Mouse (Mus musculus): Measurements from ENCODE around the gene Olfr976.
"Not testable (repeated sequence)": the region's sequence is repeated elsewhere in the genome, so short reads cannot be mapped to it uniquely, and the experiment has no call there.

The Olfr976 gene

DNA sequence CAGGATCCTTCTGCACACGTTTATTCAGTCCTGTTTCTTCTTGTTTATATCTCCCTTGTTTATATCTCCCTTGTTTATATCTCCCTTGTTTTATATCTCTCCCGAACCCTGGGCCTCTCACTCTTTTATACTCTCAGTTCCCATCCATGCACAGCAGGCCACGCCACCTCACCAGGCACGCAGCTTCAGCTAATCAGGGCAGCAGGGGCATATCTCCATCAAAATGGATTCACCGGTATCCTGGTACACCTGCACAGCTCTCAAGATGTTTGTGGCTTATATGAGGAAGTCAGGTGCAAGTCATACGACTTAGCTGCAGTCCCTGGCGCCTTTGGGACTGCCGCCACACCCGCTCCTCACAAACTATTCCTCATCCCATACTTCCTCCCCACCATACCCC lies at the start of gene Olfr976:
Olfr976 (minus strand) TSS at position 101 of the 400 bp plus-strand sequence.
- DNase-seq (ENCODE audit: low read depth), result not testable (repeated sequence)

DNA sequence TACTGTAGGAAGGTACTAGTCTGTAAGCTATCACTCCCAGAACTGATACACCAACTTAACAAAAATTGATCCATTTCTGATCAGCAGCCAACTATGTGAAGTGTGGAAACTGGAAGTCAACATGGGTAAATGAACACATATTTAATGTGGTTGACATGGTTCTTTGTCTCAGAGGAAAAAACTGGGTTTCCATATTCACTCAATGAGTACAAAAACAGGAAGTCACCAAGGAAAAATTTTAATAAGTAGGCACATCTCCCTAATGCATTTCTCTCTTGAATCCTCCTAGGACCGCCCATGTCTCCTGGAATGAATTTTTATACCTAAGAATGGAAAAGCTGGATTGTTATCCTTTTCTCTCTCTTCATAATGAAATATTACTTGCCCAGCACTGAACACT lies 48.5 kb upstream of the Olfr976 start, which contains the start of gene Olfr980:
Olfr980 (minus strand) TSS at position 101 of the 400 bp plus-strand sequence.
- no peak for DNase-seq (ENCODE audit: low read depth)

DNA sequence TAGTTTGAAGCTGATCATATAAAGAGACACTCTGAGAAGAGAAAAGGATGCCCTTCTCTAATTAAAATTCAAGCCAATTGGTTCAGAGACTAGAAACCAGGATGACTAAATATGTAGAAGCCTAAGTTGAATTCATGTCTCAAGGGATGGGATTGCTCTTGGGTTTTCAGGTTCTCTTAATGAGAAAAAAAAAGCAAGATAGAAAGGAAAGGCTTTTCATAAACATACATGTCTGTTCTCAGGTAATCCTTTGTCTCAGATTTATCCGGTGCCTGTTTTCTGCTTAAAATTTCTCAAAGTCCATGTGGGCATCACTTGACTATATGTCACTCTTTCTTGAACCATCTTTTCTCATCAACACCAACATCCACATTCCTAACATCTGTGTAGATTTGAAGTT lies 42.4 kb upstream of the Olfr976 start, which contains the start of gene Olfr979:
Olfr979 (minus strand) TSS at position 101 of the 400 bp plus-strand sequence.
- DNase-seq (ENCODE audit: low read depth), result no peak

DNA sequence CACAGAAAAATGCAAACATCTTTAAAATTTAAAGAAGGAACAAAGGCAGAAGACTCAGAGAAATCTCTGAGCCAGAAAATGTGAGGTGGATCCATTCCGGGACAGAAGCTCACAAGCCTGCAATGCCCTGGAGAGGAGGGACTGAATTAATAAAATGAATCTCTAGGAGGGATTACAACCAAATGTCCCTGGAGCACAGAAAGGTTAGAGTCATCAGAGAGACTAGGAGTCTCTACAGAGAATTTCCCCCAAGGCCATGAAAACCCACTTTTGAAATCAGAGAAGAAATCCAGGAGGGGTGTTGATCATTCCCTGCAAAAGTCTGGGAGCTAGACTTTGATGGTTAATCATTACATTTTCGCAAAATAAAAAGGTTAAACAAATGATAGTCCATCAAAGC lies 30.9 kb upstream of the Olfr976 start, which contains the start of gene Olfr978:
Olfr978 (plus strand) TSS at position 301 of the 400 bp plus-strand sequence.
- no peak for DNase-seq (ENCODE audit: low read depth)

DNA sequence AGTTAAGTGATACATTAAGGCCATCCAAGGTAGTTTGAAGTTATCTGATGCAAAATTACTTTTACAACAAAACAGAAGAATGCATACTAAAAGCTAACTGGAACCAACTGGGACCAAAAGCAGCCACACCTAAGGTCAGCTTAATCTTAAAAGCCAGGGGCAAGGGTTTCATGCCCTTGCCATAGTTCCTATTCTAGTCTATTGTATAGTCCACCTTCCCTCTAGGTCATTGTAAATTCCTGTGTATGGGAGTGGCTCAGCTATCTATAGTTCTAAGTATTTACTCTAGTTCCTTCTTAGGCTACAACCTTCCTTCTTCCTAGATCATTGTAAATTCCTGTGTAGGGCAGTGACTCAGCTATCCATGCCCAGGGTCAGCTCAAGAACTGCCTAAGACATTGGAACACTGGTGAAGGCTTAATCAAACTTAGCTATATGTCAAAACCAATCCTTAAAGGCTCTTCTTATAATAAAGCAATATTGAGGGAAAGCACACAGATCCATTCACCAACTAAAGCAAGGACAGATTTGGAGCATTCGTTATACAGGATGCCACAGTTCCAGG lies 15.7 kb upstream of the Olfr976 start:
- not testable (repeated sequence) for DNase-seq (ENCODE audit: low read depth)

DNA sequence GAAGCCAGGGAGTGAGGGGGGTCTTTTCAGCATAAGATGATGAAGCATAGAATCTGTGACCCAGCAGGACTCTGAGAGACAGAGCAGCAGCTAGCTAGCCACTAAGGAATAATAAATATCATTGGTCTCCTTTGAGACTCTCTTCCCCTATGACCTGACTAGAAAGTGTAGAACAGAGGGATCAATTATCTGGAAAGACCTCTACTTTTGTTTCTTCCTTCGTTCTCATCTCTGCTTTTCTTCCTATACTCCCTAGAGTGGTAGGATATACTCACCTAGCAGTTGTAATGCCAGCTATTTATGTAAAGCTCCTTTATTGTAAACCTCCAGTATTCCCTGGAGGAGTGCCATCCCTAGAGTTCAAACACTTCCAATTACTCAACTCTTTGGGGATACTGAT lies 9.0 kb downstream of the Olfr976 start, which contains the start of gene Olfr975:
Olfr975 (minus strand) TSS at position 101 of the 400 bp plus-strand sequence.
- no peak for DNase-seq (ENCODE audit: low read depth)

DNA sequence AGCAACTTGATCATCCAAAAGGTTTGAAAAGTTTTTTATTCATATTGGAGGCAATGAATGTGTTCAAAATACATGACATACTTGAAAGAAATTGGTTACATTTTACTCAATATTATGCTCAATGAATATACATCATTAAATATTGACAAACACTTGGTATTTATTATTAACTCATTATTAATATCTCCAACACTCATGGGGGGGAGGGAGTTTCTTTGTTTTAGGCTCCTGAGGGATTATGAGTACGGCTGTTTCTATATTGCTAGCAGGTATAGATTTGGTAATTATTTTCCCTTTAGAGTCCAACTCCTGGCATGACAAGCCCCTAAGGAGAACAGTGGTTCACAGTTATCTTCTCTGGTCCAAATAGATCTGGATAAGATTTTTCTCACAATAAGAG lies 23.7 kb downstream of the Olfr976 start, which contains the start of gene Olfr974:
Olfr974 (plus strand) TSS at position 301 of the 400 bp plus-strand sequence.
- DNase-seq (ENCODE audit: low read depth), result no peak

DNA sequence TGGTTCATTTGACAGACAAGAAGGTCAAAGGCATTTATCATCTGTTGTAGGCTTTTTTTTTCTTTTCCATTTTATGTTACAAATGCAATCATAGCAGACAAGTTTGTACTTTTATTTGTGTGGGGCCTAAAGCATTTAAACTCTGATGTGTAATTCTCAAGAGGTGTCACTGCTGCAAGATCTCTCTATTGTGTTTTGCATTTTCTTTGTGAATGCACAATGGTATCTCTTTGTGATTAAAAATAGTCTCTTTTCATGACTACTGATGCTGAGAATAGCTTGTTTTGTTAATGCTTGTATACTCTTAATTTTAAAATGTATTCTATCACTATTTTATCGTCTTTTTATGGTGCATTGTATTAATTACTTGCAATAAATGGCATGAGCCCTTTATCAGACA lies 32.1 kb downstream of the Olfr976 start:
- not testable (repeated sequence) for DNase-seq (ENCODE audit: low read depth)

DNA sequence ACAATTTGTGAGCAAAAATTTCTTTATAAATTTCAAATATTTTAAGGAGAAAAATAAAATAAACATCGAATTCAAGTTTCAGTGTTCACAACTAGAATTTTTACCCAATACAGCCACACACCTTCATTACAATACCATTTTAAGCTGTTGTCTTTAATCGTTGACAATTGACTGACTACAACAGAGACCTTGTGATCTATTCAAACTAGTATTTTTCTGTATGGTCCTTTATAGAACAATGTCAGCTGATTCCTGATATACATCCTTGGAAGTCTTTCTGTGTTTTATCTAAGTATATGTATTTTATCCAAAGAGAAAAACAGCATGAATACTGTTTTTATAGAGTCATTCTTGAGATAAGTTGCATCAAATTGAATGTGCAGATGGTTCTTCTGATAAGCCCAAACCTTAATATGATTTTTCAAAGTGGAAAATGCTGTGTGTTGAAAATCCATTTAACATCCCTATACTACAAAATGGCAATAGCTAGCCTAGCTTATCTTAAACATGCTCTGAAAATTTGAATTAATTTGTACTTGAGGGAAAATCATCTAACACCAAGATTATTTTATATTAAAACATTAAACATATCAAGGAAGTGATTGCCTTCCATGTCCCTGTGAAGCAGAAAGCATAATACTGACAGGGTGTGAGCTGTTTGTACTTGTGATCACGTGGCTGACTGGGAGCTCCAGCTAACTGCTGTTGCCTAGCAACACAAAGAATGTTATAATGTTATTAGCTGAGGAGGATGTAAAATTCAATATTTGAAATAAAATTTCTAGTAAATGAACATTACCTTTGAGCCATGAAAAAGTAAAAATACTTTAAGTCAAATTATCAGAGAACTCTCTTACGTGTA lies 32.7 kb downstream of the Olfr976 start:
- DNase-seq (ENCODE audit: low read depth), result not testable (repeated sequence)

DNA sequence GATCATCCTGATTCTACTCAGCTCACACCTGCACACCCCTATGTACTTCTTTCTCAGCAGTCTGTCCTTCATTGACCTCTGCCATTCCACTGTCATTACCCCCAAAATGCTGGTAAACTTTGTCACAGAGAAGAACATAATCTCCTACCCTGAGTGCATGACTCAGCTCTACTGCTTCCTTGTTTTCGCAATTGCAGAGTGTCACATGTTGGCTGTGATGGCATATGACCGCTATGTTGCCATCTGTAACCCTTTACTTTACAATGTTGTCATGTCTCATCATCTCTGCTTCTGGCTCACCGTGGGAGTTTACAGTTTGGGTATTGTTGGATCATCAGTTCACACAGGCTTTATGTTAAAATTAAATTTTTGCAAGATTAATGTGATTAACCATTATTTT lies 51.0 kb downstream of the Olfr976 start:
- no peak for DNase-seq (ENCODE audit: low read depth)

DNA sequence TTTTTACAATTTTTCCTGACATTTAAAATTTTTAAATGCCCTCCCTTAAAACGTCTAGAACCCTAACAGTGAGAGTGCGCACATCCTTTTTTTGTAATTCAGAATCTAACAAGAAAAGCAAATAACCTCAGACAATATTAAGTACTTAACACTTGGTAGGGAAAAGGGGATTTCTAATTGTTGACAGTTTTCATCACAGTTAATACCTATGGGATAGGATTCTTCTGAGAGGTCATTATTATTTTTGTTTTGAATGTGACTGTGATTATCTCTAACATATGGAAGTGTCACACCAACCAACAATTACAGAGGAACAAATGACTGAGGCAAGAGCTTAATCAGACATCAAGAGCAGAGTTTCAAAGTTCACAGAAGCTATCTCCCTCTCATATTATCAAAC lies 53.9 kb downstream of the Olfr976 start, which contains the start of gene Olfr229:
Olfr229 (plus strand) TSS at position 301 of the 400 bp plus-strand sequence.
- DNase-seq (ENCODE audit: low read depth), result no peak

DNA sequence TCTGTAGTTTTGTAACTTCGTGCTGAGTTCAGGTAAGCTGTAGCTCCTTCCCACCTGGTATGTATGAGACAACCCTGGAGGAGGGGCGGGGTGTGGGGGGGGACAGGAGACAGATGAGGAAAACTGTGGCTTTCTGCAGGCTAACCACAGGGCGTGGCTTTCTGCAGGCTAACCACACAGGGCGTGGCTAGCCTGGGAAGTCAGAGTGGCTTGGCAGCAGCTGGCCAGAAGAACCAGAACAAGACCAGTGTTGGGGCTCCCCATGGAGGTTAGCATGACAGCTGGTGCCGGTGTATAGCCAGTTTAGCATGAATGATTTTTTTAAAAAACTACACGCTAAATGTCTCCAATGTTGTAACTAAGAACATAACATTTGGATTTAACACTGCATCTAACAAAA lies 55.8 kb downstream of the Olfr976 start:
- no peak for DNase-seq (ENCODE audit: low read depth)

Data from naive thymus-derived CD4-positive, alpha-beta T cell, adult 2 months (primary cell).